Mouse (Mus musculus) cerebellum, adult 8-10 months (tissue): ENCODE data around the gene Lamtor2.
"Not testable (repeated sequence)": the region's sequence is repeated elsewhere in the genome, so short reads cannot be mapped to it uniquely, and the experiment has no call there.

Source experiments
- DNase-seq: peaks from one replicate; pipeline ENCODE4 v3.0.0; 2022

The Lamtor2 gene

DNA sequence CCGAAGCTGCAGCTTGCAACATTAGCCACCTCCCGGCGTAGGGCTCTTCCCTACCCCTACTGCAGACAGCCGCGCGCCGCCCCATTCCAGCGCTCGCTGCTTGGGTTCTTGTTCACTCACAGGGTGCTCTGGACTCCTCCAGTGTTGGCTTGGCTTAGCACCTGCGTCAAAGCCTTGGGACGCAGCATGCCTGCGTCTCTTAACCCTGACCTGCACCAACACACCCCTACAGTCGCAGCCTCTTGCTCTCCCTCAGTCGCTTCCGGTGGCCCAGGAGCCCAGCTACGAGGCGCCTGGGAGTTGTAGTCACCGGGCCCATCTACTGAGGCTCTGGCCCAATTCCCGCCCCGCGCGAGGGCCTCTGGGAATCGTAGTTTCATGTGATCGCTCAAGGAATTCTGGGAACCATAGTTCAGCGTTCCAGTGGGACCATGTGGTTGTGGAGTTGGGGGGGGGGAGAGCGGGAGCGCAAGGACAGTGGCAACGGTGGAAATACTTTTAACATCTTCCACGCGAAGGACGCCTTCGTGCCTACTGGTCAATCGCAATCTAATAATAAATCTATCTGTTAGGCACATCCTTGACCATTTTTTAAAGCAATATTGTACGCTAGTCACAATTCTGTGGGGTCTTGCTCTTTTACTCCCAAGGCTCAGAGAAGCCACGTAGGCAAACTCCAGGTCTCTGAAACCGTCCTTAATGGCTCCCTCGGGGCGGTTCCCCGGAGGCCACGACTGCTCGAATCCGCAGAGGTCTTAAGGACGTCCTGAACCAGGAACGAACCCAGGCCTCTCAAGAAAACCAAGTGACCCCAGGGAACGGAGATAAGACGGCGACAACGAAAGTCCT lies at the start of gene Lamtor2:
Gene Lamtor2 (minus strand): TSS at position 399 of the 849 bp plus-strand sequence.
- DNase-seq, result peak; percentile 97

DNA sequence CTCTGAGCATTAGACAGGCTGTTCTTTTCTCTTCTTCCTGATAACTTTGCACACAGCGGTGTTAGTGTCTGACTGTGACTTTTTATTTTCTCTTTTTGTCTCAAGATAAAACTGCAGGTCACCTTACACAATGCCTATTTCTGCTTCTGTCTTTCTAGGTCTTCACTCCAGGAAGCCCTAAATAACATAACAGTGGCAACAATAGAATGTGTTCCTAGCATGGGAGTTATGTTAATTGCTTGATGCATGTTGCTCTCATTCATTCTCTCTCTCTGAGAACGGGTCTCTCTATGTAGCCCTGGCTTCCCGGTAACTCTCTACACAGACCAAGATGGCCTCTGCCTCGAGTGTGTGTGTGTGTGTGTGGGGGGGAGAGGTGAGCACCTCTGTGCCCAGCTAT lies 49.6 kb upstream of the Lamtor2 start:
- no peak for DNase-seq

DNA sequence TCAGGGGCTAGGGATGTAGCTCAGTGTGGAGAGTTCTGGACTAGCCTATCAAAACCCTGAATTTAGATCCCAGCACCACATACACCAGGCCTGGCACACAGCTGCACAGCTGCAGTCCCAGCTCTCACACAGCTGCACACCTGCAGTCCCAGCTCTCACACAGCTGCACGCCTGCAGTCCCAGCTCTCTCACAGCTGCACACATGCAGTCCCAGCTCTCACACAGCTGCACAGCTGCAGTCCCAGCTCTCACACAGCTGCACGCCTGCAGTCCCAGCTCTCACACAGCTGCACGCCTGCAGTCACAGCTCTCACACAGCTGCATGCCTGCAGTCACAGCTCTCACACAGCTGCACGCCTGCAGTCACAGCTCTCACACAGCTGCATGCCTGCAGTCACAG lies 43.7 kb upstream of the Lamtor2 start:
- DNase-seq, result not testable (repeated sequence)

- no peak for DNase-seq
Measured at GRCm38 (mm10) chr3:88593893-88594580, 41.2 kb upstream of the Lamtor2 start.

DNA sequence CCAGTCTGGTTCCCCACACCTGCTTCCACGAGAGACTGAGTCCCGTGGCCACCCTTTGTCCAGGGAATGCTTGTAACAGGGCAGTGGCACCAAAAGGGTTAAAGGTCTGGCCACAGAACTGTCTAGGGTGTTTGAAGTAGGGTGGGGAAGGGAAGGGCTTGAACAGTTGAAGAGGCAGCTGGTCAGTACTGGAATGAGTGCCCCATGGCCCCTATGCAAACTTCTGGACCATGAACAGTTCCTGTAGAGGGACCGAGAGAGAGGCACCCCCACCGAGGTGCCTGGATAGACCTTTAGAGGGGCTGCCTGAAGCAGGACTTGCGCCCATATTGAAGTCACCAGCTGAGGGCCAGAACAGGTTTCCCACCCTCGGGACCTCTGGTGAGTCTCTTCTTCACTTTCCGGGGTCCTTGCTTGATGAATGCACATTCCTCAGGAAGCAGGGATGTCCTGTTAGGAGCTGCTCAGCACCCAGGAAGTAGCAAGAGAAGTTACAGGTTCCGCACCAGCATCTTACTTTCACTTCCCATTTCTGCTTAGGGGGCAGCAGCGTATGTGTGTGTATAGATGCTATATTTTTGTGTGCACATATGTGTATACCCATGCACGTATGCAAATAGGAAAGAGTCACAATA lies 40.2 kb upstream of the Lamtor2 start:
- DNase-seq, result no peak

- peak; percentile 54 for DNase-seq
Measured at GRCm38 (mm10) chr3:88591950-88592731, 39.3 kb upstream of the Lamtor2 start.

DNA sequence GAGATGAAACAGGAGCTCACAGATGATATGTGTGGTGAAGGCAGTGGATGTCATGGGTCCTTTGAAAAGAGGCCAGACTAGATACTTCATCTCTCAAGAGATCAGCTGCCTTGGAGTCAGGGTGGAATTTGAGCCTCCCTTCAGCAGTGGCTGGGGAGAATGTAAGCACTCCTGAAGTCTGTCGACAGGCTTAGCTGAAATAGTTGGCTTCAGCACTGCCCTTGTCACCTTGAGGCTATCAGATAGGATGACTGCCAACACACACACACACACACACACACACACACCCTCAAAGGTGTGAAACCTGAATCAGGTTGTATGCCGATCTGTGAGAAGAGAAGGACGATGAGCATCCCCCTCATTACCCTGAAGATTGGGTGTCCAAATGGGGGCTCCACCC lies 38.2 kb upstream of the Lamtor2 start:
- DNase-seq, result no peak

GRCm38 (mm10) chr3:88590246-88590645 lies 37.4 kb upstream of the Lamtor2 start:
- DNase-seq, result no peak

GRCm38 (mm10) chr3:88586640-88587039 lies 33.8 kb upstream of the Lamtor2 start:
- DNase-seq, result no peak

GRCm38 (mm10) chr3:88585769-88586168 lies 32.9 kb upstream of the Lamtor2 start:
- no peak for DNase-seq

DNA sequence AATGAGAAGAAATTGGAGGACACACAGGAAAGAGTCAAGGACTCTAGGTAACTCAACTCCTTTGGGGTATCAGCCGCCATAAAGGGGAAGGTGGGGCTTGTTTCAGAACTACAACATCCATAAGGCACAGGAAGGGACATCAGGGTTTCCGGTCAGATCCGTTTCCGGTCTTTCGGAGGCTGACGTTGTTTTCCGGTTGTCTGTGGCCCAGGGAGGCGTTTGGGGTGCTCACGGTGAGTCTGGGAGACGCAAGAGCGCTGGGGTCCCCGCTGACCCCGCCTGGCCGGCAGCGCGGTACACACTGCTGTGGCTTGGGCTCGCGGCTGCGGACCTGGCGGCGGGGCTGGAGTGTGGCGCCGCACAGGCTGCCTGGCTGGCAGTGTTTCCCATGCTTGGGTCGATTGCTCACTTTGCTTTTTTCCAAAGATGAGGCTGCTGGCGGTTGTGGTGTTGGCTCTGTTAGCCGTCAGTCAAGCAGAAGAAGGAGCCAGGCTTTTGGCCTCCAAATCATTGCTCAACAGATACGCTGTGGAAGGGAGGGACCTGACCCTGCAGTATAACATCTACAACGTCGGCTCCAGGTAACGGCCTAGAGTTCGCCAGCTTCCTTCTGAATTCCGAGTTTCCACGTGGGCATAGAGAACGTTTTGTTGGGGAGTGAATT lies 26.7 kb upstream of the Lamtor2 start:
- DNase-seq, result peak; percentile 80

GRCm38 (mm10) chr3:88578498-88579424 lies 25.9 kb upstream of the Lamtor2 start:
- DNase-seq, result no peak

DNA sequence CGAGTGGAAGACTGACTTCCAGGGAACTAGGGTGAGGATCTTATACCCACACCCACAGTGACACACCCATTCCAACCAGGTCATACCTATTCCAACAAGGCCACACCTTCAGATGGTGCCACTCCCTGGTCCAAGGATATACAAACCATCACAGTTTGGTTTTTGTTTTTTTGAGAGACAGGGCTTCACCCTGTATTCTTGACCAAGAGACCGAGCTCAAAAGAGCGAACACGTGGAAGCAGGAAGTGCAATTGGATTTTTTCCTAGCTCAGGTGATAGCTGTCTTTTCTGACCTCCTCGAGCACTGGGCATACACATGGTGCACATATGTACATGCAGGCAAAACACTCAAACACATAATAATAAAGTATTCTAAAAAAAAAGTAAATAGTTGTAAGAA lies 25.0 kb upstream of the Lamtor2 start:
- not testable (repeated sequence) for DNase-seq

- DNase-seq, result no peak
Measured at GRCm38 (mm10) chr3:88575540-88575939, 22.7 kb upstream of the Lamtor2 start, which contains the start of gene Ssr2. Gene Ssr2 (plus strand): TSS chr3:88575876.

GRCm38 (mm10) chr3:88573810-88574209 lies 20.9 kb upstream of the Lamtor2 start:
- no peak for DNase-seq

DNA sequence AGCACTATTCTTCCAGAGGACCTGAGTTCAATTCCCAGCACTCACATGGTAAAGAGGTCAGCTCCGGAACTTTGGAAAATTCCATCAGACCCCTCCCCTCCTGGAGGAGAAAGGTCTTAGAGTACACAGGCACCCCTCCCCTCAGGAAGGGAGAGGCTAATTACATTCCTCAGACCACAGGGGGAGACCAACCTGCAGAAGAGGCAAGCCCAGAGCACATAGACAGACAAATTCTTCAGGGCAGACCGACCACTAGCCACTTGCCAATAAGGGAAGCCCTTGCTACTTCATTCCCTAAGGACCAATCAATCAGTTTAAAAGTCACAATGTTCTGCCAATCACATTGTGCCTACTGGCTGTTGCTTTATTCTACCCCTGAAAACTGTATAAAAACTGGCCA lies 20.0 kb upstream of the Lamtor2 start:
- no peak for DNase-seq

GRCm38 (mm10) chr3:88571856-88572255 lies 19.0 kb upstream of the Lamtor2 start:
- DNase-seq, result no peak

GRCm38 (mm10) chr3:88570341-88570740 lies 17.5 kb upstream of the Lamtor2 start:
- DNase-seq, result no peak

- DNase-seq, result no peak
Measured at GRCm38 (mm10) chr3:88569694-88570093, 16.8 kb upstream of the Lamtor2 start.

DNA sequence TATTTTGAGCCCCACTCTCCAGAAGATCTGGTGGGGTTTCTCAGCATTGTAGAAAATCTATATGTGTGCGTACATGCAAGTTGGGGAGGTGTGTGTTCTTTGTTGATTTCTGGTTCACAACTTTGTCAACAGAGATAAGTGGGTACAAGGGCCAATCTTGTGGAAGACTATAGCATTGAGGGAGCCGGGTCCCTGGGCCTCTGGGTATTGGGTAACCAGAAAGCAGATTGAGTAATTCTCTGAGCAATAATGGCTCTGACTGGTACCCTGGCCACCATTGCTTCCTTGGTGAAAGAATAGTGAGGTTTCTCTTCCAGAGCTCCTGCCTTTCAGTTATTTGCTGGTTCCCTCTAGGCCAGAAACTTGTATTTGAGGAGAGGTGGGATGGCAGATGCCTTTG lies 16.2 kb upstream of the Lamtor2 start:
- no peak for DNase-seq

DNA sequence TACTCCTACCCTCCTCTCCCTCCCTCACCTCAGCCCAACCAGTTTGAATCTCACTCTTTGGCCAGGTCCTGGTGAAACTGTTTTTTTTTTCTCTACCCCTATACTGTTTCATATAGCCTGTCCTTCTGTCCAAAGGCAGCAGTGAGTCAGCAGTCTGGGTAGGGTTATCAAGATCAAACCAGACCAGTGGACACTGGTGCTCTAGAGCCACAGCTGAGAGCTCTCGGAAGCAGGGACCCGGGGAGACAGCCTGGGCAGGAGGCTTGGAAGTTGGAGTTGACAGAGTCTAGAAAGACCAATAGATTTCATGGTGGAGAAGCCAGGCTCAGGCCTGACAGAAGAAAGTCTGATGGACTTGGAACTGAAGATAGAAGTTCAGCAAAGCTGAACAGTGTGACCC lies 15.7 kb upstream of the Lamtor2 start:
- no peak for DNase-seq
